12 mouse cellular contexts compared by ENCODE assay signal in genomic region chr10:44589352-44589751, GRCm38 (mm10).
DNase-seq lines count a peak whose midpoint lies in the region; ATAC-seq and TF ChIP-seq lines count a peak whose summit lies in the region.
"Had no signal": no experiment of that assay in that cellular context is flagged by ENCODE, and none has a peak within 500 bp of the region (broad histone marks: within the 10 kb centered on the region; RNA-seq: fewer than 3 reads in every experiment).

No protein-coding gene starts in this region.

- H3K27ac ChIP-seq in hindbrain, postnatal 0 days = no peak overlapping the region
- H3K27ac ChIP-seq: forebrain, embryonic 13.5 days had no signal

- peak; percentile 17 for DNase-seq in adrenal gland, adult 8-10 months
- DNase-seq in adrenal gland, adult 18-20 months (ENCODE audit: low spot score in 2 of 2) = no peak
- DNase-seq in layer of hippocampus, adult 11-12 months (ENCODE audit: low spot score) = peak; percentile 25
- DNase-seq in layer of hippocampus, postnatal 10 days (ENCODE audit: low spot score in 2 of 2) = no peak
- DNase-seq in hindbrain, postnatal 0 days (ENCODE audit: low spot score) = no peak
- no peak for DNase-seq in urinary bladder, postnatal 4 days (ENCODE audit: low spot score in 2 of 2)
- DNase-seq: B cell, adult 2 months; gastrocnemius, postnatal 36 days had no signal

- no peaks in the 10 kb centered on the region for H3K36me3 ChIP-seq in hindbrain, postnatal 0 days (ENCODE audit: insufficient read depth, low read length)

- no peaks in the 10 kb centered on the region for H3K9me3 ChIP-seq in hindbrain, postnatal 0 days (ENCODE audit: low read length)
- H3K9me3 ChIP-seq: forebrain, embryonic 13.5 days had no signal

- no peaks in the 10 kb centered on the region for H3K27me3 ChIP-seq in hindbrain, postnatal 0 days (ENCODE audit: insufficient read depth, low read length)
- H3K27me3 ChIP-seq: forebrain, embryonic 13.5 days had no signal

- no peak overlapping the region for H3K4me2 ChIP-seq in hindbrain, postnatal 0 days (ENCODE audit: low read depth, low read length)
- H3K4me2 ChIP-seq: forebrain, embryonic 13.5 days had no signal

- no peak overlapping the region for H3K9ac ChIP-seq in hindbrain, postnatal 0 days (replicated peaks; ENCODE audit: low read length)
- H3K9ac ChIP-seq: forebrain, embryonic 13.5 days had no signal

- peak; percentile 96 for ATAC-seq in common myeloid progenitor, adult 5-6 weeks (replicated peaks; ENCODE audit: low read depth, poor library complexity, severe bottlenecking)
- peak; percentile 96 for ATAC-seq in megakaryocyte, adult 5-6 weeks (ENCODE audit: poor library complexity, severe bottlenecking)
- ATAC-seq in hindbrain, postnatal 0 days = no peak
- ATAC-seq: forebrain, embryonic 13.5 days; hindbrain, embryonic 16.5 days had no signal

- H3K4me3 ChIP-seq in hindbrain, postnatal 0 days (ENCODE audit: low read length) = no peak overlapping the region
- H3K4me3 ChIP-seq: forebrain, embryonic 13.5 days had no signal

- no peaks in the 10 kb centered on the region for H3K4me1 ChIP-seq in hindbrain, postnatal 0 days (ENCODE audit: insufficient read depth, low read length)
- H3K4me1 ChIP-seq: forebrain, embryonic 13.5 days had no signal

- TF ChIP-seq CTCF in hindbrain, postnatal 0 days (IDR thresholded peaks at IDR 0.05; ENCODE audit: low read depth) = no peak

Comparison
In these comparisons a context has a peak if more than half of its experiments do, and no peak if none do; other contexts are left out.
1. DNase-seq: peak in adrenal gland, adult 8-10 months (single experiment) and layer of hippocampus, adult 11-12 months (single experiment); none in adrenal gland, adult 18-20 months (0 of 2), layer of hippocampus, postnatal 10 days (0 of 2), hindbrain, postnatal 0 days (single experiment) and urinary bladder, postnatal 4 days (0 of 2).